20 mouse cellular contexts compared by ENCODE assay signal in genomic region chr17:86039741-86040140, GRCm38 (mm10).
DNase-seq lines count a peak whose midpoint lies in the region; ATAC-seq and TF ChIP-seq lines count a peak whose summit lies in the region.
"Had no signal": no experiment of that assay in that cellular context is flagged by ENCODE, and none has a peak within 500 bp of the region (broad histone marks: within the 10 kb centered on the region; RNA-seq: fewer than 3 reads in every experiment).

No protein-coding gene starts in this region.

- H3K9ac ChIP-seq in lung, embryonic 14.5 days: no peak overlapping the region
- no peak overlapping the region for H3K9ac ChIP-seq in embryonic facial prominence, embryonic 14.5 days (ENCODE audit: low read depth, low read length)
- H3K9ac ChIP-seq in limb, embryonic 15.5 days: no peak overlapping the region
- no peak overlapping the region for H3K9ac ChIP-seq in heart, embryonic 11.5 days (ENCODE audit: low read depth, low read length)
- H3K9ac ChIP-seq: embryonic facial prominence, embryonic 12.5 days; heart, embryonic 15.5 days; hindbrain, embryonic 15.5 days had no signal

- no peaks in the 10 kb centered on the region for H3K27me3 ChIP-seq in lung, embryonic 14.5 days (ENCODE audit: insufficient read depth, low read length)
- no peaks in the 10 kb centered on the region for H3K27me3 ChIP-seq in embryonic facial prominence, embryonic 14.5 days (replicated peaks; ENCODE audit: control insufficient read depth, insufficient read depth, low read length)
- no peaks in the 10 kb centered on the region for H3K27me3 ChIP-seq in limb, embryonic 15.5 days
- no peaks in the 10 kb centered on the region for H3K27me3 ChIP-seq in heart, embryonic 11.5 days (ENCODE audit: control insufficient read depth, insufficient read depth, low read length)
- H3K27me3 ChIP-seq: embryonic facial prominence, embryonic 12.5 days; heart, embryonic 15.5 days; hindbrain, embryonic 15.5 days had no signal

- no peak overlapping the region for H3K27ac ChIP-seq in lung, embryonic 14.5 days (ENCODE audit: low read depth)
- H3K27ac ChIP-seq in embryonic facial prominence, embryonic 14.5 days (replicated peaks; ENCODE audit: low read depth, low read length): peak overlapping the region; percentile 65
- peak overlapping the region; percentile 43; the same call in 1 of the 2 replicates for H3K27ac ChIP-seq in limb, embryonic 15.5 days
- H3K27ac ChIP-seq in heart, embryonic 11.5 days (ENCODE audit: low read depth, low read length): no peak overlapping the region
- H3K27ac ChIP-seq: embryonic facial prominence, embryonic 12.5 days; forebrain, embryonic 10.5 days; gastrocnemius, adult 2 months; heart, embryonic 15.5 days; hindbrain, embryonic 15.5 days had no signal

- ATAC-seq in cerebellum, adult (ENCODE audit: insufficient number of reproducible peaks, low FRiP score, low TSS enrichment): 0 out of 2 replicates have a peak, but pooled peaks have one; percentile 20
- peak; percentile 16; the same call in 1 of the 2 replicates for ATAC-seq in lung, embryonic 14.5 days (ENCODE audit: insufficient read depth)
- no peak for ATAC-seq in embryonic facial prominence, embryonic 14.5 days (ENCODE audit: low read depth)
- peak; percentile 46; the same call in 1 of the 2 replicates for ATAC-seq in limb, embryonic 15.5 days (ENCODE audit: insufficient number of reproducible peaks, low FRiP score, low TSS enrichment, low read depth)
- no peak for ATAC-seq in heart, embryonic 11.5 days (replicated peaks; ENCODE audit: insufficient number of reproducible peaks, low FRiP score, low TSS enrichment)
- ATAC-seq: CD4-positive, CD25-positive, alpha-beta regulatory T cell, adult 4 months had no signal

- no peak overlapping the region for H3K4me3 ChIP-seq in lung, embryonic 14.5 days (ENCODE audit: low read depth, low read length)
- no peak overlapping the region for H3K4me3 ChIP-seq in embryonic facial prominence, embryonic 14.5 days (ENCODE audit: low read depth, low read length)
- no peak overlapping the region for H3K4me3 ChIP-seq in limb, embryonic 15.5 days
- no peak overlapping the region for H3K4me3 ChIP-seq in heart, embryonic 11.5 days (ENCODE audit: low read depth, low read length)
- H3K4me3 ChIP-seq: embryonic facial prominence, embryonic 12.5 days; erythroblast, embryonic 14.5 days; forebrain, embryonic 10.5 days; gastrocnemius, adult 2 months; heart, embryonic 15.5 days; hindbrain, embryonic 15.5 days had no signal

- TF ChIP-seq CTCF in lung, embryonic 14.5 days (IDR thresholded peaks at IDR 0.05; ENCODE audit: low read depth): no peak

- H3K9me3 ChIP-seq in lung, embryonic 14.5 days (ENCODE audit: low read depth, low read length): no peaks in the 10 kb centered on the region
- H3K9me3 ChIP-seq in embryonic facial prominence, embryonic 14.5 days (ENCODE audit: control insufficient read depth, low read length): no peaks in the 10 kb centered on the region
- H3K9me3 ChIP-seq in limb, embryonic 15.5 days: no peaks in the 10 kb centered on the region
- no peaks in the 10 kb centered on the region for H3K9me3 ChIP-seq in heart, embryonic 11.5 days (replicated peaks; ENCODE audit: control insufficient read depth, low read length)
- H3K9me3 ChIP-seq: embryonic facial prominence, embryonic 12.5 days; forebrain, embryonic 10.5 days; G1E; heart, embryonic 15.5 days; hindbrain, embryonic 15.5 days had no signal

- no peak for DNase-seq in cerebellum, adult 11-12 months
- DNase-seq in lung, embryonic 14.5 days: peak; percentile 59
- DNase-seq in lung, postnatal 25 days (ENCODE audit: low spot score): no peak
- peak; percentile 64 for DNase-seq in embryonic facial prominence, embryonic 14.5 days (ENCODE audit: low spot score)
- no peak for DNase-seq in spleen, adult 18-20 months
- DNase-seq: adrenal gland, postnatal 14 days; B cell, adult 2 months; gastrocnemius, adult 2 months; gastrocnemius, postnatal 25 days; heart, postnatal 14 days had no signal

- H3K4me2 ChIP-seq in lung, embryonic 14.5 days: no peak overlapping the region
- H3K4me2 ChIP-seq in embryonic facial prominence, embryonic 14.5 days (ENCODE audit: low read depth, low read length): no peak overlapping the region
- H3K4me2 ChIP-seq in limb, embryonic 15.5 days: no peak overlapping the region
- H3K4me2 ChIP-seq in heart, embryonic 11.5 days: no peak overlapping the region
- H3K4me2 ChIP-seq: embryonic facial prominence, embryonic 12.5 days; heart, embryonic 15.5 days; hindbrain, embryonic 15.5 days had no signal

- WGBS in lung, embryonic 14.5 days: 75% methylated on average over 3 of the region's 3 CpGs
- WGBS in embryonic facial prominence, embryonic 14.5 days: 75% methylated on average over 3 of the region's 3 CpGs
- 60% methylated on average over 3 of the region's 3 CpGs for WGBS in limb, embryonic 15.5 days
- 84% methylated on average over 3 of the region's 3 CpGs for WGBS in heart, embryonic 11.5 days (ENCODE audit: insufficient replicate concordance)

- H3K36me3 ChIP-seq in lung, embryonic 14.5 days (ENCODE audit: insufficient read depth): no peaks in the 10 kb centered on the region
- H3K36me3 ChIP-seq in embryonic facial prominence, embryonic 14.5 days (ENCODE audit: control insufficient read depth, insufficient read depth, low read length): no peaks in the 10 kb centered on the region
- H3K36me3 ChIP-seq in limb, embryonic 15.5 days: no peaks in the 10 kb centered on the region
- no peaks in the 10 kb centered on the region for H3K36me3 ChIP-seq in heart, embryonic 11.5 days (ENCODE audit: control insufficient read depth, insufficient read depth, low read length)
- H3K36me3 ChIP-seq: embryonic facial prominence, embryonic 12.5 days; forebrain, embryonic 10.5 days; heart, embryonic 15.5 days; hindbrain, embryonic 15.5 days had no signal

- H3K4me1 ChIP-seq in lung, embryonic 14.5 days (ENCODE audit: insufficient read depth): peaks cover 9% of the 10 kb centered on the region
- H3K4me1 ChIP-seq in embryonic facial prominence, embryonic 14.5 days (ENCODE audit: control insufficient read depth, insufficient read depth, low read length): peaks cover 35% of the 10 kb centered on the region
- peaks cover 28% of the 10 kb centered on the region for H3K4me1 ChIP-seq in limb, embryonic 15.5 days
- peaks cover 7% of the 10 kb centered on the region for H3K4me1 ChIP-seq in heart, embryonic 11.5 days (ENCODE audit: control insufficient read depth, insufficient read depth, low read length)
- H3K4me1 ChIP-seq: hindbrain, embryonic 15.5 days had no signal

Comparison
In these comparisons a context has a peak if more than half of its experiments do, and no peak if none do; other contexts are left out.
1. DNase-seq: peak in lung, embryonic 14.5 days (single experiment) and embryonic facial prominence, embryonic 14.5 days (single experiment); none in cerebellum, adult 11-12 months (single experiment), lung, postnatal 25 days (single experiment) and spleen, adult 18-20 months (0 of 2).
2. ATAC-seq: peak in cerebellum, adult (single experiment), lung, embryonic 14.5 days (single experiment) and limb, embryonic 15.5 days (single experiment); none in embryonic facial prominence, embryonic 14.5 days (single experiment) and heart, embryonic 11.5 days (single experiment).
3. H3K27ac ChIP-seq: peak in embryonic facial prominence, embryonic 14.5 days (single experiment) and limb, embryonic 15.5 days (single experiment); none in lung, embryonic 14.5 days (single experiment) and heart, embryonic 11.5 days (single experiment).